Mouse (Mus musculus) forebrain, embryonic 10.5 days (tissue): ENCODE measurements around the gene Nr1i3. TPM values are rescaled to one million over a fixed set of nuclear protein-coding genes. Genes with fewer than 3 reads are reported as not detected.
A peak's percentile ranks its signal among the peaks of the same experiment; 100 is the strongest.

Experiments
- DNase-seq: peaks from one replicate; pipeline ENCODE4 v3.0.0-alpha.2; 2017; ENCODE audit warnings: low spot score; ENCODE audit errors: extremely low spot score
- H3K27ac ChIP-seq: fragments of 300-500 bp; sonication (generic); 2 replicates; pipeline ENCODE4 v1.5.1; 2016; ENCODE audit warnings: mild to moderate bottlenecking
- H3K27me3 ChIP-seq: fragments of 300-500 bp; sonication (generic); 2 replicates; pipeline ENCODE4 v1.6.1; 2016; ENCODE audit warnings: mild to moderate bottlenecking; ENCODE audit not compliant: poor library complexity, severe bottlenecking
- H3K36me3 ChIP-seq: fragments of 300-500 bp; sonication (generic); replicated peaks from 2 replicates; pipeline ENCODE4 v1.6.1; 2016; ENCODE audit warnings: mild to moderate bottlenecking, moderate library complexity
- H3K4me1 ChIP-seq: fragments of 300-500 bp; sonication (generic); 2 replicates; pipeline ENCODE4 v1.6.1; 2016
- H3K4me3 ChIP-seq: fragments of 300-500 bp; sonication (generic); 2 replicates; pipeline ENCODE4 v1.5.1; 2016; ENCODE audit warnings: mild to moderate bottlenecking, moderate library complexity
- H3K9me3 ChIP-seq: fragments of 300-500 bp; sonication (generic); 2 replicates; pipeline ENCODE4 v1.6.1; 2016; ENCODE audit warnings: mild to moderate bottlenecking, moderate library complexity
- WGBS: fragments of 180-500 bp; shearing (Covaris S2); methylation state at CpG from one replicate; pipeline ENCODE4 v1.1.7; 2016; 5-methylcytosine and 5-hydroxymethylcytosine counted together
- polyA plus RNA-seq: library from polyadenylated mRNA; unstranded; fragments of >200 nt; fragmentation: Nextera tagmentation; extraction: Ambion mirVana; gene quantifications from 2 replicates; pipeline ENCODE4 v1.2.1, GENCODE M21; 2016

Nr1i3 gene
- polyA plus RNA-seq: 0.12 and 0.24 TPM in 2 replicates

DNA sequence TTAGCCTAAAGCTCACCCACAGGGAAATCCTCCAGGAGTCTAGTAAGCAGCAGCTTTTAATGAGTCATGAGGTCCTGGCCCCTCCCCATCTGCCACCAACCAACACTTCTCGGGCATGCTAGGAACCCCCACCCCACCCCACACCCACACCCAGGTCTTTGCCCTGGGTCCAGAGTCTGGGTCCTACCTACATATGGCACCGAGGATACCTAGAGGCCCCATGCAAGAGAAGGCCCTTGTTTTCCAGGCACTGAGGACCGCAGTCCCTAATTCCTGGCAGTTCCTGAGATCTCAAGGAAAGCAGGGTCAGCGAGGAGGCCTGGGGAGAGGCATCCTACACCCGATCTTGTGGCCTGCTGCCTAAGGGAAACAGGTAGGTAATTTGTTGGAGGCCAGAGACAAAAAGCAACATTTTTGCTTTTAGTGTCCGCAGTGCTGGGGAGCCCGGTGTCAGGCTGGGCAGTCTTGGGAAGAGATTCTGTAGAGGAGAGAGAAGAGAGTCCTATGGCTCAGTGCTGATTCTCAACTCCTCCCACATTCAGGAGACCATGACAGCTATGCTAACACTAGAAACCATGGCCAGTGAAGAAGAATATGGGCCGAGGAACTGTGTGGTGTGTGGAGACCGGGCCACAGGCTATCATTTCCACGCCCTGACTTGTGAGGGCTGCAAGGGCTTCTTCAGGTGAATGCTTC, at the start of gene Nr1i3:
Gene Nr1i3, plus strand, starts transcription at position 170 of the 696 bp plus-strand sequence.
- Histone ChIP-seq H3K4me3 (no peak within 1 kb of the TSS), H3K9me3 (no peaks in the 10 kb centered on the region), H3K36me3 (peaks cover 10% of the 10 kb centered on the region), H3K27ac (no peak within 1 kb of the TSS; the same call in 1 of the 2 replicates), H3K4me1 (peaks cover 16% of the 10 kb centered on the region), H3K27me3 (peaks cover 3% of the 10 kb centered on the region)
- WGBS: 70% methylated on average over 10 of the region's 10 CpGs
- no peak for DNase-seq

DNA sequence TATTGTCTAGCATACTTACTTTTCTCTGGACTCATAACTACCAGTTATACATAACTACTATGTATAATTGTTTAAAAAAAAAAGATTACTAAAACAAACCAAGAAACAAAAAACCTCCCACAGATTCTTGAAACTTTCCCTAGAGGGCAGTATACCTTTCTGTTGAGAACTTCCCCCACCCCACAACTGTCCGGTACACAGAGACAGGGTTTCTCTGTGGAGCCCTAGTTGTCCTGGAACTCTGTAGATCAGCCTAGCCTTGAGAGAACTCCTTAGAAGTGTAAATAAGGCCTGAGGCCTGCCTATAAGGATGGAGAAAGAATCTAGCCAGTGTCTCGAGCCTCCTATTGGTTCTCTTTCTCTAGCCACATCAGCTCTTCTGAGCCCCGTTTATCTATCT, 49.5 kb upstream of the Nr1i3 start:
- Histone ChIP-seq H3K9me3 (no peaks in the 10 kb centered on the region), H3K4me1 (peaks cover 18% of the 10 kb centered on the region), H3K27me3 (peaks cover 29% of the 10 kb centered on the region), H3K4me3 (no peak overlapping the region), H3K27ac (no peak overlapping the region), H3K36me3 (no peaks in the 10 kb centered on the region)
- DNase-seq: no peak
- WGBS: 41% methylated on average over 3 of the region's 3 CpGs

DNA sequence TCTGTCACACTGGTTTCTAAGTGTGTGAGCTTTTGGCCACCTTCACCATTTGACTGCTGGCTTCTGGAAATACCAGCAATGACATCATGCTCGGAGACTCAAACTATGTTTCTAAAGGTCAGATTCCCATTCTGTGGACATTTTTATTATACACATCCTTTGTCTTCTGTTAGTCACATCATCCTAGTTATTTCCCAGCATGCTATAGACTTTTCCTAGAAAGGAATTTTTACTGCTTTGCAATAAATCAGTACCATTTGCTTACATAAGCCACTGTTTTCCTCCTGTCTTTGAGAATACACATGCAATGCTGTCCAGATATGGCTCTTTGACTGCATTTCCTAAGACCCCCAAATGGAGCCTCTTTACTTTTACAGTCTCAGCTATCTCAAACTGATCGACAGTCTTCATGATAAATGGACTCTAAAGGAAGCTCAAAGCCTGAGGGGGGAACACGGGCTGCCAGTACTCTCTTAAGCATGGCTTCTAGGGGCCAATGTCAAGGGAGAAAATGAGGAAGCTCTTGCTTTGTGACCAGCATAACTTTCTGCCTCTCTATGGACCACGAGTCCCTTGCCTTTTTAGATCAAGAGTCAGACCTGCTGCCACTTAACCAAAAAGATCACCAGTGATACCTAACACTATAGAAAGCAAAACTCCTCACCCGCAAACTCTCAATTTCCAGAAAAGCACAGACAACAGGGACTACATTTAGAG, 48.0 kb upstream of the Nr1i3 start:
- 87% methylated on average over 5 of the region's 5 CpGs for WGBS
- Histone ChIP-seq H3K27me3 (peaks cover 14% of the 10 kb centered on the region), H3K4me1 (peaks cover 3% of the 10 kb centered on the region; the same call in 1 of the 2 replicates), H3K36me3 (no peaks in the 10 kb centered on the region), H3K27ac (no peak overlapping the region), H3K4me3 (no peak overlapping the region), H3K9me3 (no peaks in the 10 kb centered on the region)
- no peak for DNase-seq

DNA sequence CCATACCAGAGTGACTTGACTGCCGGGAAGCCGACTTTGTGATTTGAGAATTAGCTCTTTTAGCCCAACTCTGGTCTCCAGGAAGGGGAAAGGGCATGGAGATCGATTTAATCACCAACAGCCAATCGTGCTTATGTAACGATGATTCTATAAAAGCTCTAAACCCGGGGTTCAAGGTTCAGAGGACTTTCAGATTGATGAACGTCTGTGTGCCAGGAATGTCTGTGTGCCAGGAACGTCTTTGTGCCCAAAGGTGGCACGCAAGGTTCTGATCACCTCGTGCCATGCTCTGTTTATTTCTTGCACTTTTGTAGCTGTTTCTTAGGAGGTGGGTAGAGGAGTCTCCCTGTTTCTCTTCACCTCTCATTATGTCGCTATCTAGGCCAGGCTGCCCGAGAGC, 44.9 kb upstream of the Nr1i3 start:
- no peaks in the 10 kb centered on the region for H3K36me3 ChIP-seq
- no peak overlapping the region for H3K4me3 ChIP-seq
- WGBS: 89% methylated on average over 12 of the region's 12 CpGs
- no peaks in the 10 kb centered on the region for H3K27me3 ChIP-seq
- peaks cover 3% of the 10 kb centered on the region; the same call in 1 of the 2 replicates for H3K4me1 ChIP-seq
- no peak overlapping the region for H3K27ac ChIP-seq
- no peaks in the 10 kb centered on the region for H3K9me3 ChIP-seq
- DNase-seq: no peak

DNA sequence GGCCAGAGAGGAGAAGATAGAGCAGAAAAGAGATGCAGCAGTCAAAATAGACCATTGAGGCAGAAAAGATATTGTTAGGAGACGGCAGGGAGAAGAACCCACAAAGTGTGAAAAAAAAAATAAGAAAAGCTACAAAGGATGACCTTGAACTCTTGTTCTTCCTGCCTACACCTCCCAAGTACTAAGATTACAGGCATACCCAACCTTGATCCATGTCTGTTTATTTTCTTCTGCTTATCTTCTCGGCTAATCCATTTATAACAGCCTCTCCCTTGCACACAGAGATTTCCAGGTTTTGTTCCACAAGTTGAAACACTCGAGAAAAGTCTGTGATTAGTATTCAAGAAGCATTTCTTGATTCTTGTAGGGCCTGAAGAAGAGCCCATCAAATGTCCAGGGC, 43.9 kb upstream of the Nr1i3 start:
- 71% methylated on average over 3 of the region's 3 CpGs for WGBS
- H3K36me3 ChIP-seq: no peaks in the 10 kb centered on the region
- no peaks in the 10 kb centered on the region for H3K4me1 ChIP-seq

DNA sequence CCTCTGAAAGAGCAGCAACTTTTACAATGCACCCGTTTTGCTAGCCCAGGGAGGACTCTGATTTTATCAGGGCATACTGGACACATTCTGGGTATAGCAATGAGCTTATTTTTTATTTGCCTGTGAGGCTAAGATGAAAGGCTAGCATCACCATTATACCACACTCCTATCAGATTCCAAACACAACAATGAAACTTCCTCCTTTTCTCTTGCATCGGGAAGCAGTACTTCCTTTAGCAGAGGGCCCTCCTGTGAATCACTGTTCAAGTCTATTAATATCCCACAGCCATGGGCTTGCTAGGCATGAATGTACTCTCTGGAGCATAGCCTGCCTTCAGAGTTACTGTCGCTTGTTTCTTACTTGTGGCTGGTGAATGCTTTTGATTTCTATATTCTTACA, 42.6 kb upstream of the Nr1i3 start:
- 66% methylated on average over 3 of the region's 3 CpGs for WGBS

More for the DNA sequence above, 43.9 kb upstream of the Nr1i3 start:
- H3K9me3 ChIP-seq: no peaks in the 10 kb centered on the region
- H3K4me3 ChIP-seq: no peak overlapping the region
- DNase-seq: no peak
- H3K27ac ChIP-seq: no peak overlapping the region
- H3K27me3 ChIP-seq: no peaks in the 10 kb centered on the region

DNA sequence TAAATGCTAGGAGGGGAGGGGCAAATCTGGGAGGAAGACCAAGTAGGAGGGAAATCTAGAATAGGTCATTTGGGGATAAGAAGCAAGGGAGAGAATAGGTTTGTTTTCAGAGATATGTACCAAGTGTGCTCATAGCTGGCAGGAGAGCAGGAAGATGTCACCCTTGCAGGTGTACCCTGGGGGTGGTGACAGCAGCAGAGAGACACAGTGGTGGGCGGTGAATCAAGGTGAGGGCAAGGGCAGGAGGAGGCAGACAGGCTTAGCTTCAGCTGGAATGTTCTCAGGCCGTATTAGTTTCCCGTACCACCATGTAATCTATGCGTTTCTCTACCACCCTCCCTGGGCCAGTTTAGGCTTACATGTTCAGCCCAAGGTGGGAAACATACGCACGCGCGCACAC, 41.0 kb upstream of the Nr1i3 start:
- Histone ChIP-seq H3K27ac (no peak overlapping the region), H3K4me3 (no peak overlapping the region), H3K4me1 (no peaks in the 10 kb centered on the region), H3K9me3 (no peaks in the 10 kb centered on the region), H3K36me3 (no peaks in the 10 kb centered on the region), H3K27me3 (no peaks in the 10 kb centered on the region)
- no peak for DNase-seq
- WGBS: 97% methylated on average over 8 of the region's 8 CpGs

More for the DNA sequence above, 42.6 kb upstream of the Nr1i3 start:
- no peaks in the 10 kb centered on the region for H3K36me3 ChIP-seq
- H3K4me3 ChIP-seq: no peak overlapping the region
- no peaks in the 10 kb centered on the region for H3K4me1 ChIP-seq
- DNase-seq: no peak
- no peaks in the 10 kb centered on the region for H3K9me3 ChIP-seq
- no peak overlapping the region for H3K27ac ChIP-seq
- no peaks in the 10 kb centered on the region for H3K27me3 ChIP-seq

DNA sequence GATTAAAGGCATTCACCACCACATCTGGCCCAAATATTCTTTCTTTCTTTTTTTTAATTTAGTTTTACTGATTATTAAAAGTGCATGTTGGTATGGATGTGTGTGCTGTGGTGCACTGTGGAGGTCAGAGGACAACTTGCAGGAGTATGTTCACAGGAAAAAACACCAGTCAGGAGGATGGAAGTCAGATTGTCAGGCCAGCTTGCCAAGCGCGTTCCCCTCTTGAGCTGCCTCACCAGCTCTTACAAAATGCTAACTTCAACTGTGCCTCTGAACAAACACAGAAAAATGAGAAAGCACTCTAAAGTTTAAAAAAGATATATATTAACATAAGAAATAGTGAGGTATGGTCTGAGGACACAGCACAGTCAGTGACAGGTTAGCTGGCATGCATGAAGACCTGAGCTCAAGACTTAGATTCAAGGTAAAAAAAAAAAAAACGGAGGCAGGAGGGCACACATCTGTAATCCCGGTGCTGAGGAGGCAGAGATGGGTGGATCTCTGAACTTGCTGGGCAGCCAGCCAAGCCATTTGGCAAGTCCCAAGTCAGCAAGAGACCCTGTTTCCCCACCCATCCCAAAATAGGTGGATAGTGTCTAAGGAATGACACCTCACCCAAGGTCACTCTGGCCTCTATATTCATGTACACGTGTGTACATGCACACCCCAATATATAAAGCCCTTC, 34.1 kb upstream of the Nr1i3 start:
- H3K9me3 ChIP-seq: no peaks in the 10 kb centered on the region
- no peaks in the 10 kb centered on the region for H3K36me3 ChIP-seq
- WGBS: 83% methylated on average over 5 of the region's 5 CpGs
- H3K27me3 ChIP-seq: no peaks in the 10 kb centered on the region
- H3K4me1 ChIP-seq: no peaks in the 10 kb centered on the region
- DNase-seq: no peak
- H3K4me3 ChIP-seq: no peak overlapping the region
- H3K27ac ChIP-seq: no peak overlapping the region

DNA sequence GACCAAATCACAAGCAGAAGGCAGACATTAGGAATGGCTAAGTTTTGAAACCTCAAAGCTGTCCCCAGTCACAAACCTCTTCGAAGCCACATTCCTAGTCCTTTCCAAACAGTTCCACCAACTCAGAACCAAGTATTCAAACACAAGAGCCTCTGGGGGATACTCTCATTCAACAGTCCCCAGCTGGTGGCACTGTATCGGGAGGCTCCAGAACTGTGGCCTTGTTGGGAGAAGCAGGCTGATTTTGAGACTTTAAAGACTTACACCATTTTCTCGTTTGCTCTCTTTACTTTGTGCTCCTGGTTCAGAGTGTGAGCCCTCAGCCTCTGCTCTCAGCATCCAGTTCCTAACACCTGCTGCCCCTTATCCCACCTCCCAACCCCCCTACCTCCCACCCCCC, 30.7 kb upstream of the Nr1i3 start:
- WGBS: 86% methylated on average over 3 of the region's 3 CpGs
- no peak for DNase-seq
- Histone ChIP-seq H3K27me3 (no peaks in the 10 kb centered on the region), H3K9me3 (no peaks in the 10 kb centered on the region), H3K36me3 (no peaks in the 10 kb centered on the region), H3K4me1 (peaks cover 20% of the 10 kb centered on the region), H3K27ac (no peak overlapping the region), H3K4me3 (no peak overlapping the region)

DNA sequence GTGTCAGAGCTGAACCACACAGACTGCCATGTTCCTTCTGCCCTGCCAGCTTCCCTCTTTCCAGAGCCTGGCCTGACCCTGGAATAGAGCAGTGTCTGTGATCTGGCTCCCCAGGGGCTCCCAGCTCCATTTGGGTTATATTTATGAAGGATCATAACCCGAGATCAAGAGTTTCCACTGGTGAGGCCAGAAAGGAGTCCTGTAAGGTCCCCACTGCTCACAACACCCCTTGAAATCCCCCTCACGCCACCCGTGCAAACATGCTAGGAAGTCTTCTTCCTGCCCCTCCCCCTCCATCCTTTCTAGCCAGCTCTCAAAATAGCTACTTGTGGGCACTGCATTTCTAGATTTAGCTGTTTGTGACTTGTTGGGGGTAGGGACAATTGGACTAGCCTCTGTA, 30.1 kb upstream of the Nr1i3 start:
- H3K27ac ChIP-seq: no peak overlapping the region
- H3K27me3 ChIP-seq: no peaks in the 10 kb centered on the region
- no peaks in the 10 kb centered on the region for H3K36me3 ChIP-seq
- H3K9me3 ChIP-seq: no peaks in the 10 kb centered on the region
- WGBS: 83% methylated on average over 3 of the region's 3 CpGs
- H3K4me3 ChIP-seq: no peak overlapping the region
- no peak for DNase-seq
- peaks cover 26% of the 10 kb centered on the region for H3K4me1 ChIP-seq

DNA sequence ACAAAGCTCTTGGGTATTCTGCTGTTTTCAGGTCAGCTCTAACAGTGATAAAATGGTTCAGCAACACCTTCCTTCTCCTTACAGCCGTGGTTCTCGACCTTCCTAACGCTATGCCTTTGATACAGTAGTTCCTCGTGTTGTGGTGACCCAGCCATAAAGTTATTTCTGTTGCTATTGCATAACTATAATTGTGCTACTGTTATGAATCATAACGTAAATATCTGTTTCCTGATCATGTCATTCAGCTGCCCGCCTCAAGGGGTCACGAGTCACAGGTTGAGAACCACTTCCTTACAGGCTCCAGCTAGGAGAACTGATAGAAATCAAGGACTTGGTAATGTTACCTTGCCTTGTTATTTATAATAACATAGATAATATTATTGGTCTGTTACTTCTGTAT, 29.5 kb upstream of the Nr1i3 start:
- H3K36me3 ChIP-seq: no peaks in the 10 kb centered on the region
- H3K4me1 ChIP-seq: peaks cover 33% of the 10 kb centered on the region
- 86% methylated on average over 7 of the region's 7 CpGs for WGBS
- no peak overlapping the region for H3K27ac ChIP-seq
- no peak for DNase-seq
- H3K9me3 ChIP-seq: no peaks in the 10 kb centered on the region
- H3K4me3 ChIP-seq: no peak overlapping the region
- peaks cover 2% of the 10 kb centered on the region for H3K27me3 ChIP-seq

DNA sequence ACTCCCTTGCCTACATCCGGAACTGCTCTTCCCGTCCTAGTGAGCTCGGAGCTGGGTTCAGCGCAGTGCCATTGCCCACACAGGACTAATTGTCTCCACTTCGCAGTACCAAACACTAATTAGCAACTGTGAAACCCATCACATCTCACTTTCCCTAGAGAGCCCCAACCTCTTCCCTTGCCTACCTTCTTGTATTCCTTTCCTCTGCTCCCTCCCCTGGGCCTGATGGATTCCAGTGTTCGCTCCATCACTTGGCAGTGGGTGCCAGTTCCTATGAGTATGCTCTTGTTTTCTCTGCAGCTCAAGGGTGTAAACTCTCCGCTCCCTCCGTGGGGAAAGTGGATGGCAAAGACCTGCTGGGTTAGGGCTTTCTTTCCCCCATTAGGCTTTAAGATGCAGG, 28.1 kb upstream of the Nr1i3 start:
- H3K4me1 ChIP-seq: peaks cover 40% of the 10 kb centered on the region
- no peak for DNase-seq

More for the DNA sequence above, 28.1 kb upstream of the Nr1i3 start:
- peaks cover 14% of the 10 kb centered on the region for H3K27me3 ChIP-seq
- H3K9me3 ChIP-seq: no peaks in the 10 kb centered on the region
- H3K27ac ChIP-seq: 0 out of 2 replicates have a peak overlapping the region, but pooled peaks have one; percentile 20
- WGBS: 68% methylated on average over 8 of the region's 8 CpGs
- no peak overlapping the region for H3K4me3 ChIP-seq
- H3K36me3 ChIP-seq: no peaks in the 10 kb centered on the region
